Mouse (Mus musculus) lung, postnatal 4 days (tissue): ENCODE results near the gene Pkp2.
A peak's percentile ranks its signal among the peaks of the same experiment; 100 is the strongest.
"Not testable (repeated sequence)": the region's sequence is repeated elsewhere in the genome, so short reads cannot be mapped to it uniquely, and the experiment has no call there.

Experiments used
- DNase-seq, 2 experiments: peaks; one replicate each; pipeline ENCODE4 v3.0.0; 2021

Gene Pkp2

DNA sequence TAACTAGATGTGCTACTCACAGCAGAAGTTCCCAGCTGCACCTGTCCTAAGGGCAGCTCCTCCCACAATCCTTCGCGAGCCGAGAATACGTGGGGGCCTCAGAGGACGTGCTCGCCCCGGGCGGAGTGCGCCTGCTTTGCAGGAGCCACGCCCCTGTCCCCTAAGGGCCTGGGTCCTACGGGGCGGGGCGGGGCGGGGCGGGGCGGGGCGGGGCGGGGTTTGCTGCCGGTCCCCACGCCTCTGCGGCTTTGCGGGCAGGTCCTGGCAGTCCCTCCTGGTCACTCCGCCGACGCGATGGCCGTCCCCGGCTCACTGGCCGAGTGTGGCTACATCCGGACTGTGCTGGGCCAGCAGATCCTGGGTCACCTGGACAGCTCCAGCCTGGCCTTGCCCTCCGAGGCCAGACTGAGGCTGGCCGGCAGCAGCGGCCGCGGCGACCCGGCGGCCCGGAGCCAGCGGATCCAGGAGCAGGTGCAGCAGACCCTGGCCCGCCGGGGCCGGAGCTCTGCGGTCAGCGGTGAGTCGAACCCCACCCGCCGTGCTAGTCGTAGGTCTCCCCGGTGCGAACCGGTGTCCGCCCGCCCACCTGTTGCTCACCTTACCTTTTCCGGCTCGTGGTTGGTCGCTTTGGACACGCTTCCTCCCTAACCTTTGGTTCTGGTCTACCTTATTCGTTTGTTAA, at the start of gene Pkp2:
TSS of gene Pkp2 (plus strand) at position 240 of the 682 bp plus-strand sequence.
- DNase-seq, result peak; percentile 69 to 88

DNA sequence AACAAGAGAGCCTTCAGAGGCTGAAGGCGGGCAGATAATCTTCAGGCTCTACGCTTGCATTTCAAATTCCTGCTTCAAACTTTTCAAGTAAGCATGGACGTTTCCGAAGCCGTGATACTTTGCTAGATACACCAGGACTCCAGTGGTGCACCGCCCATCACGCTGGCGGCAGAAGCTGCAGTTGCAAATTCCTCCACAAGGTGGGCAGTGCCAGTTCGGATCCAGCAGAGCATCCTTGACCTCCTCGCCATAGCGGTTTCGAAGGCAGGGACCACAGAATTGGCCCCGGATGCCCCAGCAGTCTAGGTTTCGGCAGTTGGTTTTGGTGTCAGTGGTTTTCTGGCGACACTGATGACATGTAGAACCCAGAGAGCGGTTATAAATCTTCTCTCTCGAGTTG, 15.7 kb upstream of the Pkp2 start:
- no peak for DNase-seq

DNA sequence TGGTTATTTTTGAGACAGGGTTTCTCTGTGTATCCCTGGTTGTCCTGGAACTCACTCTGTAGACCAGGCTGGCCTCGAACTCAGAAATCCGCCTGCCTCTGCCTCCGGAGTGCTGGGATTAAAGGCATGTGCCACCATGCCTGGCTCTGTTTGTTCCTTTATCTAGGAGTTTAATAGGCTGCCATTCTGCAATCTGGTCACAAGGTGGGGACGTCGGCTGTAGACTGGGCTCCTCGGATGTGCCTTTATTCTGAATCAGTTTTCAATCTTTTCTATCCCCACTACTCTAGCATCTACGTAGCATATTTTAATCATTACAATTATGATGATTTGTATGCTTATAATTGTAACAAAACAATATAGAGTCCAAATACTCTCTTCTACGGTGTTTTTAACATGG, 11.1 kb upstream of the Pkp2 start:
- DNase-seq, result peak; percentile 30 to 45

DNA sequence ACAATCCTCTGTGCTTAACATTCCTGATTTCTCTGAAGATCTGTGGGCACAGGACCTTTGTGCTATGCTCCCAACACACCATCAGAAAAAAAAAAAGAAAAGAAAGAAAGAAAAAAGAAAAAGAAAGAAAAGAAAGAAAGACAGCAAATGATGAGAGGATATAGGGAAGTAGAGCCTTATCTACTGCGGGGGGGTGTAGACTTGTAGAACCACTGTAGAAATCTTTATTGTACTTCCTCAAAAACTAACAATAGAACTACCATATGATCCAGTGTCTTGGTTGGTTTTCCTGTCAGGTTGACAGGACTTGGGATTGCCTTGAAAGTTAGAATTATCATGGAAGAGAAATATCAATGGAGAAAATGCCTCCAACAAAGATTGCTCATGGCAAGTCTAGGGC, 8.5 kb upstream of the Pkp2 start:
- DNase-seq, result no peak

DNA sequence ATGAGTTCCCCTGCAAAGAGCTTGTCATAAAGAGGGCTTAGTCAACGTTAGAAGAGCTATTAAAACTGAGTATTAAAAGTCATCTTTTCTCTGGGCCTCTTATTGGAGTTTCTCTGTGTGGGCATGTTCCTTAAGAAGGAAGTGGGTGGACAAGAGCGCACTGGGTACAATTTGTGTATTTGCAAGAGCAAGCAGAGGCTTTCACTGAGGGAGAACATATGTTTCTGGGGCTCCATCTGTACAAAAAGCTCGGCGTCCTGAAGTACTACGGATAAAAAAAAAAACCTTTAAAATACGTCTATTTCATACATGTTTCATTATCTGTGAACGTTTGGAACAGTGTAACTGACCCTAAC, 417 bp upstream of the Pkp2 start:
- no peak for DNase-seq

DNA sequence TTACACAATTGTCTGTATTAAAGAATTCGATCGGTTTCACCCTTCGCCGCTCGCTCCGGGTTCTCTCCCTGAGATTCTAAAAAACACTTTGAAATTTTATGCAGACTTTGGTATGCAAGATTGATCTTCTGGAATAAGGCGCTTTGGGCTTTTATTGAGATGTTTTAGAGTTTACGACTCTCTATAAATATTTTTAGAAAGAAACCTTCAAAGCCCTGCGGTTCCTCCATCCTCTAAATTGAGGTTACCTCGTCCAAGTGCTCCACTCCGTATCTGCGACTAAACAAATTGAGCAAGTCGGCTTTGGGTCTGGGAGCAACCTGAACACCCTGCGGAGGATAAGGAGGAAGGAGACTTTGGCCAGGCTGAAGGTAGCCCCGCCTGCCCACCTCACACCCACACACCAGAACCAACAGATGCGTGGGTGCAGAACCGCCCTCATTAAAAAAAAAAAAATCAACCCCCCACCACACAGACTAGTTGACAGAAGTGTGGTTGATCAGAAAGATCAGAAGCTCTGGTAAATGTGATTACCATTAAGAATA, 715 bp downstream of the Pkp2 start:
- DNase-seq, result no peak

DNA sequence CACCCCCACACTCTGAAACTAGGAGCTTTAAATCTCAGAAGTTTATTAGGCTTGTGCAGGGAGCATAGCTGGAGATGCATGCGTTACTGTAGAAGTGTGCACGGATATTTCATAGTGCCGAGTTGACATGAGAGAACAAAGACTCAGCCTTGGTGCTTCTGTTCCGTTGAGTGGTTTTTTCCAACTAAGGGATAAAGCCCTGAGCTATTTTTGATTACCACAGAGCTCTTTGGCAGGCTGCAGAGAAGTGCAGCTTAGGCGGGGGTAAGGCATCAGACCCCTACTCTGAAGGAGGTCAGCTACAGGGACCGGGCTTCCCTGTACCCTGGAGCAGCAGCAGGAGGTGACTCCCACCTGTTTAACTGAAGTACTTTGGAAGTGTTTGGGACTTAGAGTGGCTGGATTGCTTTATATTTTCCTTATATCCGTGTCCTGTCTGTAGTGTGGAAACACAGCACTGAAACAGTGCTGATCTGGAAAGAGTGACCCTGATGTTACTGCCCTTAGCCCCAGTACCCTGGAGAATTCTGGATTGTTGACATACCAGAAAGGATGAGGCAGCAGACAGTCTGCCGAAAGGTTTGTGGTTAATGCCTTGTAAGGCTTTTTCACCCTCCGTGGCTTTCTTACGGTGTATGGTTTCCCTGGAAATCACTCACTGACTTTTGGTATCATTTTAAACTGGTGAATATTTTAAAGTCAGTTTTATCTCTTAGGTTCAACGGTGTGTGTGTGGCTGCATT, 2.7 kb downstream of the Pkp2 start:
- no peak for DNase-seq

DNA sequence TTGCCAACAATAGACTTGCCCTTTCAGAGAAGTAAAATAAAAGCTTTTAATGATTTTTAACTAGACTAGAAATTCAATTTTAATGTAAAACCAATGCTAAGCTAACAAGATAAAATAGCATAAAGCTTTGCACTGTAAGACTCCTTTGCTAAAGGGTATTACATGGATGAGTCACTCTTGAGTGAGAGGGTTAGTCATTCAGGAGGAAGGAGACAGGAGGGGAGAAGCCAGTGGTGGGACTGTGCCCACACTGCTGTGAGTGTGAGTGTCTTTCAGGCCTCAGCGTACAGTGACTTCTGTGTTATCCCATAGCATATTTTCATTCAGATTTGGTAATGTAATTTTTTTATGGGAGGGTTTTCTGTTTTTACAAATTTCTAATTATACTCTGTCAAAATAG, 3.8 kb downstream of the Pkp2 start:
- no peak for DNase-seq

DNA sequence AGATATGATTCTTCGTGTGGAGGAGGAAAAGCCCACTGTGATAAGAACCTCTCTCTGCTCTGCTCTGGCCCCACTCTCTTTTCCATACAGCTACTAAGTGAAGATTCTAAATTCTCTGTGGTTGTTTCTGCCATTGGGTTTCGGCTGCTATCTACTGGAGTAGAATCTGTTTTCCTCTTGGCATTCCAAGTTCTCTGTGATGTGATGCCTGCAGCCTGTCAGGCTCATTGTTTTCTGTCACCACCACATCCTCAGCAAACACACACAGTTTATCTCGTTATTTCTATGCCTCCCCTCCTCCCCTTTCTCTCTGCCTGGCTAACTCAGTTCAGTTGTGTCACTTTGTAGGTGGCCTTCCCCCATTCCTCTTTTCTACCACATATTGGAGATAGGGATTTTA, 6.7 kb downstream of the Pkp2 start:
- no peak for DNase-seq

DNA sequence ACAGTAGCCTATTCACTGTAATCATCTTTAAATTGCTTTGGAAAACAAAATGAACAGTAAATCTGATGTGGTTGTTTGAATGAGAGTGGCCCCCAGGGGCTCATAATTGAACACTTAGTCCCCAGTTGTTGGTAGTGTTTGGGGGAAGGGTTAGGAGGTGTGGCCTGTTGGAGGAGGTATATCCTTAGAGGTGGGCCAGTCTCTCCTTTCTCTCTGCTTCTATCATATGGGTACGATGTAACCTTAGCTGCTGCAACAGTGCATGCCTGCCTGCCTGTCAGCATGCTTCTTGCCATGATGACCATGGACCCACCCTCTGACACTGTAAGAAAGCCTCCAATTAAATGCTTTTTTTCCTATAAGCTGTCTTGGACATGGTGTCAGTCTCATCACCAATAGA, 9.5 kb downstream of the Pkp2 start:
- no peak for DNase-seq

DNA sequence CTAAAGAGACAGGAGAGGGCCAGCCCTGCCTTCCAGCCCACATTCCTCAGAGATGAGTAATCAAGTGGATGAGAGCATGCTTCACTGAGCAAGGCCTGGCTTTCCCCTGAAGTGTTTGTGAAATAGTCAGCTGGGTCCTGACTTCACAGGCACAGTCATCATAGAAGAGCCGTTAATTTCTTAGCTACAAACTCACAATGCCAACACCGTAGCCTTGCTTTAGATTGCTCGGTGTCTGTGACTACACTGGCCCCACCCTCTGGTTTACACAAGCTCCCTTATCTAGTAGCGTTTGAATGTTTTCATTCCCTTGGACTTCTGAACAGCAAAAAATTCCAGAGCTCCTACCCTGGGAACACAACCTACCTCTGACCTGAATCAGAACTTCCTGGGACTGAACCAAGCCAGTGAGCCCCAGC, 11.4 kb downstream of the Pkp2 start:
- peak; percentile 59 to 69 for DNase-seq

DNA sequence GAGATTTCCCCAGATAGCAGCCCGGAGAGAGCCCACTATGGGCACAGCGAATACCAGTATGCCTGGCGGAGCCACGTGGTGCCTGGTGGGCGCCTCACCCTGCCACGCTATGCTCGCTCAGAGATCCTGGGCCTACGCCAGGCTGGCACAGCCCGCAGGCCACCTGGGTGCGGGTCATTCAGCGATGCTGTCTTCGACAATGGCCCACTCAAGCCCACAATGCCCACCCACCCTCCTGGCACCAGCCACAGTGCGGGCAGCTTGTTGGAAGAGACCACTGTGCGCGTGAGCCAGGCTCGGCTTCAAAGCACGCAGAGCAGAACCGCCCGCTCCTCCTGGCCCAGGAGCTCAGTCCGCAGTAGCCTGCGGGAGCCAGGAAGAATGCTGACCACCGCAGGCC, 12.7 kb downstream of the Pkp2 start:
- peak in 1 of 2 experiments; percentile 26 for DNase-seq

DNA sequence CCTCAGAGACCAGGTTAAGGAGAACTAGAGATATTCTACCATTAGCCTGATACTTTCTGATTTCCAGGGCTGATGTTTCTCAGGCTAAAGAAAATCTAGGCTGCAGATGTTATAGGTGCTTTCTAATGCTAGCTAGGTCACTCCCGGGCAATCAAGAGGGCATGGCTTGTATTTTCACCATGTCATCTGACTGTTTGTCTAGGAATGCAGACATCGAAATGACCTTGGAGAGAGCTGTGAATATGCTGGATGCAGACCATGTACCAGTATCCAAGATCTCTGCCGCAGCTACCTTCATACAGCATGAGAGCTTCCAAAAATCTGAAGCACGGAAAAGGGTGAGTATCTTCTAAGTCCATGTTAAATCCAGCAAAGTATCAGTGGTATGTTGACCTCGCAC, 17.3 kb downstream of the Pkp2 start:
- DNase-seq, result no peak

DNA sequence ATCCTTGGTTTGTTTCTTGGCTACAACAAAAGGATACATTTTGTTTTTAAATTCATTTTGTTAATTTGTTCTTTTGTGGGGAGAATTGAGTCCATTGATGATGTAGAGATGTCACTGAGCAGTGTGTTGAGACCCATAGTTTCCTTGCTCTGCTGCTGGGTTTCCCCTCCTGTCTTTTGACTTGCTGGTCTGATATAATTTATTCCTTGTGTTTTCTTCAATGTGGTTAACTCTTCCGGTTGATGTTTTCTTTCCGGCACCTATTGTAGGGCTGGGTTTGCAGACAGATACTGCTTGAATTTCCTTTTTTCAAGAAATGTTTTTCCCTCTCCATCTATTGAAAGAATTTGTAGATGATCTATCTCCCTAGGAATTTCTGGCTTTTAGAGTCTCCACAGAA, 20.8 kb downstream of the Pkp2 start:
- no peak for DNase-seq

DNA sequence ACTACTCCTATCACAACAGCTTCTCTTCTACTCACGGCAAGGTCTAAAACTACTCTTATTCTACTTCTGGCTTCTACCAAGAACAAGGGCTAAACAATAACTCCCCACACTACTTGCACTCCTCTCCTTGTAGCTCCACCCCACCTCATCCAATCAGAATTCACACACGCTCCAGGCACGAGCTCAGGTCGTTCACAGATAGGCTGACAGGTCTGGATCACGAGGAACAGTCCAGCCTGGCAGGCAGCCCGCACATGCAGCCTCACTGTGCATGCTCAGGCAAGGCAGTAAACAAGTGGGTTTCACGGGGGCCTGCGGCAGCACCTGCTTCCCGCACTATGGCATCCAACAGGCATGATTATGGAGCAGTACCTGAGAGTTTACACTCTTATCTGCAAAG, 23.6 kb downstream of the Pkp2 start:
- DNase-seq, result not testable (repeated sequence)

DNA sequence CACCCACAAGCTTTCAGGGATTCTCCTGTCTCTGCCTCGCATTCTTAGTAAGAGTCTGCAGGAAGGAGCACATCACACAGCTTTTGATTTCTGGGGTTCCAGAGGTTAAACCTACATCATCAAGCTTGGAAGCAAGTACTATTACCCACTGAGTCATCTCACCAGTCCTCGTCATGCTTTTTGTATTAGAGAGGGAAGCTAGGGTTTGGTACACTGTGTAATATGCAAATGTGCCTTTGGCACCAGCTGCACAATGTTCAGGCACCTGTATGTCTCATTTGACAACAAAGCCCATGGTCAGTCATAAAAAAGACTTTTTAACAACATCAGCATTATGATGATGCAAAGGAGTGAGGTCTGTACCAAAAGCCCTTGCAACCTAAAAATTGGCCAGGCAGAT, 25.2 kb downstream of the Pkp2 start:
- DNase-seq, result no peak

DNA sequence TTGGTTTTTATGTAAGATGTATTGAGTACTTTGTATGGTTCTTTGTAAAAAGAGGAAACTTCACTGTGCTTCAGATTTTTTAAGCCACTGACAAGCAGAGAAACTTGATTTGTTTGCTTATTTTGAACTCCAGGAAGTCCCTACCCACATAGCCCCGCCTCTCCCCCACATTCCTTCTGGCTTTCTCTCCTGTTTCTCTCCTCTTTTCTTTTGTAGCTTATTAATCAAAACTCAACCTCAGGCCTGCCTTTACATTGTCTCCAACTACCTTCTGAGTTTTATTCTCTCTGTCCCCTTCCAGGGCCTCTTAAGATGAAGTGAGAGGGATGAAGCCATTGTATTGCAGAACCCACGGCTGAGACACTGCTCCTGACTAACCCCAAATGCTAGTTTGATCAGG, 31.6 kb downstream of the Pkp2 start:
- no peak for DNase-seq

DNA sequence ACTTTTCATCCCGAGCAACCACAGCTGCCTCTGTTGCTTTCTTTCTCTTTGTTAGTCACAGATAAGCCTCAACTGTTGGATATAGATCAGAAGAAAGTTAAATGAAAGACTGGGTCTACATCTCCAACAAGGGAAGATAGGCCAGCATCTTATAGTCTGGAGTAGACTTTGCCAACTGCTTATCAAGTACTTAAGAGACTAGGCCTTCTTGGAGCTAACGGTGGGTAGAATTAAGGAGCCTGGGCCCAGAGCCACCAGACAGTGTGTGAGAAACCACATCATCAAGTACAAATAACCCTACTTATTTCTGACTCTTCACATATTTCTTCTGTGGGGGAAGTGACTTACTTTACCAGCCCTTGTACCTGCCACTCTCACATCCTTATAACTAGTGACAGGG, 37.4 kb downstream of the Pkp2 start:
- no peak for DNase-seq

DNA sequence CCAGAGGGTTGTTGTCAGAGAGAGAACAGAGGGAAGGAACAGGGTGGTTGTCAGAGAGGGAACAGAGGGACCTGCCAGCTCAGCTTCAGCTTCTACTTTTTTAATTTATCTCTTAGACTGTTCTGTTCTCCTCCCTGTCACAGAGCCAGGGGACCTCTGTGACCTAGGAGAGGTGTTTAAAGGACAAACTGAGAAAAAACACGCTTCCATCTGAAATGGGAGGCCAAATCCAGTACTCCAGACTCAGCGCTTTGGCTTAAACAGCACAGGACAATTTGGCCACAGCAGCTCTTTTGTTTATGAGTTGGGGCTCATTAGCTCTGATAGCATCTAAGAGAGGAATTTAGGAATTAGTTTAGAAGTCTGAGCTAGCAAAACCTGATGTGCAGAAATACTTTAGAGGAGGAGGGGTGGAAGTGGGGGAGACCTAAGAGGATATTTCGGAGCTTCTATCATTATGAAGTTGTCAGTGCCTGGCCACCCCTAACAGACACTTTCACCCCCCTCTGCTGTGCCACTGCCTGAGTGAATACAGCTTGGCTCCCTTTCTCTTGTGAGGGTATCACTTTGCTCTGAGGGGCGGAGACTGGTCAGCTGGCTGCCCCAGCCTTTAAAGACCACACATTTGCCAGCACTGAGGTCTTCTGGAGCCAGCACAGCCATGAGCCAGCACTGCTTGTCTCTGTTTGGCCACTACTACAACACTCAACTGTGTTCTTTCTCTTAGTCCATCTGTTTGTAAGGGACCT, 40.4 kb downstream of the Pkp2 start:
- peak; percentile 7 to 39 for DNase-seq

DNA sequence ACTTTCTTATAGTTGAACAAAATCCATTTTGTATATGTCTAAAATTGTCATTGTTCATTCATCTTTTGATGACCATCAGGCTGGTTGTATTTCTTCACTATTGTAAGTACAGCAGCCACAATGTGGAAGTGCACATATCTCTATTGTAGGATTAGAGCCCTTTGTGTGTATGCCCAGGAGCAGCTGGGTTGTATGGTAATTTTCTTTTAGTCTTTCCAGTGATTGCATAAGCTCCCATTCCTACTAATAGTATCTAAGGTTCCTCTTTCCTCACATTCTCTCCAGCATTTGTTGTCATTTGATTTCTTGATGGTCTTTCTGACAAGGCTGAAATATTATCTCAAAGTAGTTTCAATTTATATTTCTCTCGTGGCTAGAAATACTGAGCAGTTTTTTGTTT, 42.1 kb downstream of the Pkp2 start:
- no peak for DNase-seq

DNA sequence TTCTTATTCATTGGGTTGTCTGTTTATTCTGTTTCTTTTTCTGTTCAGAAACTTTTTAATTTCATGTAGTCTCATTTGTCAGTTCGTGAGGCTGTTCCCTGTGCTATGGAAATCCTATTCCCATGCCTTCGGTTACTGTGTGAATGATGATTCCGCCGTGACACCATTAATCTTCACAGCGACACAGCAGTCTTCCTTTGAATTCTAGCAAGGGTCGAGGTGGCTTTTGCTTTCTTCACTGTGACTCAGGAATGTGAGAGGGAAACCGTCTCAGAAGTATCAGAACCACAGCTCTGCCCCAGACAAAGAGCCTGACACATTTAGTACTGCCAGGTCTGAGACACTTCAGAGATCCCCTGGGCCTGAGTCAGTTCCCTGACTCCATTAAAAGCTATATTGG, 42.8 kb downstream of the Pkp2 start:
- no peak for DNase-seq

DNA sequence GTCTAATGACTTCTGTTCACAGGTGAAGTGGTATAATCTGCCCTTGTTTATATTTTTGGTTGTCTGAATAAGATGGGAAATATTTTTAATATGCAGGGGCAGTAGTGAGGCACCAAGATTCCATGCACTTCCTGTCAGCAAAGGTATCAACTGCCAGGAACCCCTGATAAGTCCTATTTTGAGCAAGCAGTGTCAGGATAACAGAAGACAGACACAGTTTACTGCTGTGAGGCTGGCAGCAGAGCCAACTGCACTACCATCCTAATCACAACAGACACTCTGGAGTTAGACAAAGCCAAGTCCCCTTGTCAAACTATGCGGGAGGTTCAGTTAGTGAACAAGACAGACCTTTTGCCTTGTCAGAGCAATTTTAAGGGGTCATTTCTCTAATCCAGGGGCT, 43.6 kb downstream of the Pkp2 start:
- no peak for DNase-seq

DNA sequence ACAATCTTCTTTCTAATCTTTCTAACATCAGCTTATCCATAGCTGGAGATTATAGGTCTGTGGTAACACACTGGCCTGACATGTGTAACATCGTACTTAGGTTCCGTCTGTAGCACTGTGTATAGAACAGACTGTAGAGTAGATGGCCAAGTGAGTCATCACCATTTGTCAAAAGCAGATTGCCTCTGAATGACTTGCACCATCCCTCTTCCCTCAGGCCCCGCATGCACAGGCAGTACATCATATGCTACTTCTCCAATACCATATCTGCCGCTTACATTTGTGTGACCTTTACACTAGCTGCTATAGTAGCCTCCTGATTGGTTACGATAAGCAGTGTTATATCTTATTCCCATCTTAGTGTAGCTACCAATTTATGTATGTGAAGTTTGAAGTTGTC, 47.8 kb downstream of the Pkp2 start:
- no peak for DNase-seq

DNA sequence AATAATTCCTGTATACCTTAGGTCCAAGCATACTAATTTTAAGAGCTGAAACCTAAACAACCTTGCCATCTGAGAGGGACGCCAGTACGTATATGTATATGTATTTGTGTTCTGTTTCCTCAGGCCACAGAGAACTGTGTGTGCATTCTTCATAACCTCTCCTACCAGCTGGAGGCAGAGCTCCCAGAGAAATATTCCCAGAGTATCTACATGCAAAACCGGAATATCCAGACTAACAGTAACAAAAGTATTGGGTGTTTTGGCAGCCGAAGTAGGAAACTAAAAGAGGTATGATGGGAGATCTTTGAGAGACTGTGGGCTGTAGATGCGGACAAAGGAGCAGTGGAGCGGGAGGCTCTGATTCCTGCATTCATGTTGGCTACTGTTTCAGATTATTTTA, 48.4 kb downstream of the Pkp2 start:
- DNase-seq, result no peak
